Mouse (Mus musculus): ENCODE results near the gene Banp.

- TF ChIP-seq POLR2AphosphoS5 (IDR thresholded peaks at IDR 0.05; ENCODE audit: insufficient replicate concordance, low read depth, low read length), result no peak
- TF ChIP-seq CTCF (IDR thresholded peaks at IDR 0.05; ENCODE audit: low read depth, low read length), result no peak
- TF ChIP-seq GATA1 (IDR thresholded peaks at IDR 0.05; ENCODE audit: borderline replicate concordance, low read length), result no peak
- no peak for TF ChIP-seq TAL1 (conservative IDR thresholded peaks at IDR 0.05; ENCODE audit: low read depth, low read length)
- TF ChIP-seq GATA2 (IDR thresholded peaks at IDR 0.05; ENCODE audit: borderline replicate concordance, low read depth, low read length), result no peak
These were observed 126.8 kb downstream of the Banp start for GRCm38 (mm10) chr8:122076183-122076842.
